Mouse (Mus musculus): Measurements from ENCODE around the gene Cntnap4.

The Cntnap4 gene

GRCm38 (mm10) chr8:112569471-112570141 is at the start of gene Cntnap4:
TSS of gene Cntnap4 (plus strand) at chr8:112570043.
- peak; percentile 40 for DNase-seq (ENCODE audit: low read depth, low spot score)

GRCm38 (mm10) chr8:112557376-112557775 is 12.5 kb upstream of the Cntnap4 start:
- no peak for DNase-seq (ENCODE audit: low read depth, low spot score)

GRCm38 (mm10) chr8:112570541-112570940 is 698 bp downstream of the Cntnap4 start:
- no peak for DNase-seq (ENCODE audit: low read depth, low spot score)

GRCm38 (mm10) chr8:112571337-112571904 is 1.6 kb downstream of the Cntnap4 start:
- DNase-seq (ENCODE audit: low read depth, low spot score): peak; percentile 49

- no peak for DNase-seq (ENCODE audit: low read depth, low spot score)
These were observed 11.6 kb downstream of the Cntnap4 start for GRCm38 (mm10) chr8:112581473-112581872.

- no peak for DNase-seq (ENCODE audit: low read depth, low spot score)
These were observed 13.6 kb downstream of the Cntnap4 start for GRCm38 (mm10) chr8:112583440-112583839.

GRCm38 (mm10) chr8:112588357-112589051 is 18.7 kb downstream of the Cntnap4 start:
- DNase-seq (ENCODE audit: low read depth, low spot score): no peak

- DNase-seq (ENCODE audit: low read depth, low spot score): no peak
These were observed 19.2 kb downstream of the Cntnap4 start for GRCm38 (mm10) chr8:112589052-112589389.

- no peak for DNase-seq (ENCODE audit: low read depth, low spot score)
These were observed 26.4 kb downstream of the Cntnap4 start for GRCm38 (mm10) chr8:112596023-112596776.

GRCm38 (mm10) chr8:112599975-112600374 is 30.1 kb downstream of the Cntnap4 start:
- no peak for DNase-seq (ENCODE audit: low read depth, low spot score)

- no peak for DNase-seq (ENCODE audit: low read depth, low spot score)
These were observed 31.3 kb downstream of the Cntnap4 start for GRCm38 (mm10) chr8:112601150-112601549.

- no peak for DNase-seq (ENCODE audit: low read depth, low spot score)
These were observed 40.3 kb downstream of the Cntnap4 start for GRCm38 (mm10) chr8:112610121-112610520.

- DNase-seq (ENCODE audit: low read depth, low spot score): no peak
These were observed 58.9 kb downstream of the Cntnap4 start for GRCm38 (mm10) chr8:112628791-112629190.

GRCm38 (mm10) chr8:112652657-112653056 is 82.8 kb downstream of the Cntnap4 start:
- no peak for DNase-seq (ENCODE audit: low read depth, low spot score)

GRCm38 (mm10) chr8:112653276-112653675 is 83.4 kb downstream of the Cntnap4 start:
- DNase-seq (ENCODE audit: low read depth, low spot score): no peak

- no peak for DNase-seq (ENCODE audit: low read depth, low spot score)
These were observed 84.2 kb downstream of the Cntnap4 start for GRCm38 (mm10) chr8:112653994-112654393.

GRCm38 (mm10) chr8:112664067-112664466 is 94.2 kb downstream of the Cntnap4 start:
- DNase-seq (ENCODE audit: low read depth, low spot score): no peak

GRCm38 (mm10) chr8:112674671-112675070 is 104.8 kb downstream of the Cntnap4 start:
- DNase-seq (ENCODE audit: low read depth, low spot score): no peak

- no peak for DNase-seq (ENCODE audit: low read depth, low spot score)
These were observed 111.9 kb downstream of the Cntnap4 start for GRCm38 (mm10) chr8:112681757-112682156.

GRCm38 (mm10) chr8:112695708-112696107 is 125.9 kb downstream of the Cntnap4 start:
- DNase-seq (ENCODE audit: low read depth, low spot score): peak; percentile 45

GRCm38 (mm10) chr8:112698141-112698540 is 128.3 kb downstream of the Cntnap4 start:
- DNase-seq (ENCODE audit: low read depth, low spot score): peak; percentile 77

- no peak for DNase-seq (ENCODE audit: low read depth, low spot score)
These were observed 147.1 kb downstream of the Cntnap4 start for GRCm38 (mm10) chr8:112716982-112717381.
